Mouse (Mus musculus) layer of hippocampus, adult 9-11 months (tissue): ENCODE data around the gene Elmo1.
A peak's percentile ranks its signal among the peaks of the same experiment; 100 is the strongest.

Experiments
- DNase-seq: peaks from one replicate; pipeline ENCODE4 v3.0.0; 2022

Gene Elmo1

GRCm38 (mm10) chr13:20090133-20090710 lies at the start of gene Elmo1:
Gene Elmo1, plus strand, starts transcription at chr13:20090596.
- peak; percentile 69 for DNase-seq

GRCm38 (mm10) chr13:20041169-20041830 lies 49.1 kb upstream of the Elmo1 start:
- peak; percentile 55 for DNase-seq

- DNase-seq: no peak
Observed at GRCm38 (mm10) chr13:20042856-20043255, 47.5 kb upstream of the Elmo1 start.

- no peak for DNase-seq
Observed at GRCm38 (mm10) chr13:20045350-20045749, 45.0 kb upstream of the Elmo1 start.

DNA sequence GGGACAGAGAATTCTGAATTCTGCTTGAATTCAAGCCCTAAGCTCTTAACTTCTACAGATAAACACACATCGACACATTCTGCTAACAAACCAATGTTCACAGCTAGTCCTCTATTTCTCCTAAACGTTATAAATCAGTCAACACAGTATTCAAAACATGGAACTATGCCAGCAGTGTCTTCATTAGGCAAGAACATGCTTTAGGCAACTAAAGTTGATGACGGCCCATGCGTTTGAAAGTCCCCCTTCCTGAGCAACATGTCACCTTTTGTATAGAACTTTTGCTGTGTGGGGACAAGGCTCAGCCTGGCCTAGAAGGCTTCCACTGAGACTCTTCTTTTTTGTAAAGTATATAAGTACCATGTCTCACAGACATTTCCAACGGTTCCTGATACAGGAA lies 44.6 kb upstream of the Elmo1 start:
- DNase-seq: no peak

DNA sequence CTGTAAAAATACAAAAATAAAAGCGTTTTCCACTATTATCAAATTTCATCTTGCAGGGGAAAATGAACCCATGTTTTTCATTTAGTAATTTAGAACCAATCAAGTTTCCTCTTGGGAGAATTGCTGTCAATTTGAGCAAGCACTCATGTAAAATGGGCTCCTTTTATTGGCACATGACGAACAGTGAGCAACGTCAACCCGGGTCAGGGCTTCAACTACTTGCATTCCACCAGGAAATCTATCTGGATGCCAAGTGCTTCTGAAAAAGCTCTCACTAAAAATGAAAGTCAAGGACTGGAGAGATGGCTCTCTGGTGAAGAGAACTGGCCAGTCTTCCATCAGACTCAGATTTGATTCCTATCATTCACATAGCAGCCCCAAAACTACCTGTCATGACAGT lies 44.0 kb upstream of the Elmo1 start:
- no peak for DNase-seq

GRCm38 (mm10) chr13:20047926-20048836 lies 42.2 kb upstream of the Elmo1 start:
- no peak for DNase-seq

- no peak for DNase-seq
Observed at GRCm38 (mm10) chr13:20048837-20049160, 41.6 kb upstream of the Elmo1 start.

DNA sequence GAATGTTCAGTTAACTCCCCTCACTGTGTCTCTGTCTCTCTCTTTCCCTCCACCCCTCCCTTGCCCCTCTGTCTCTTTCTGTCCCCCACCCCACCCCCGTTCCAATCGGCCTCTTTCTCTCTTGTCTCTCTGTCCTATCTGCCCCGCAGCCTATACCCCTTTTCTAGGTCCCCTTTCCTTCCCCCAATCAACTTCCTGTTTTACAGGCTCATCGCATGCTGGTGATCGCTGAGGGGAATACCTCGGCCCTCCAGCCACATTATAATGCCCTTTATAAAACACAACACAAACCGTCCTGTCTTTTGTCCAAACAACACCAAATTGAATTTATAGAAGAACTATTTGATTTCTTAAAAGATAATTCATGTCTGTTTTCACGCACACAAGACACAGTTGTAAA lies 40.7 kb upstream of the Elmo1 start:
- no peak for DNase-seq

- no peak for DNase-seq
Observed at GRCm38 (mm10) chr13:20050149-20050548, 40.2 kb upstream of the Elmo1 start.

DNA sequence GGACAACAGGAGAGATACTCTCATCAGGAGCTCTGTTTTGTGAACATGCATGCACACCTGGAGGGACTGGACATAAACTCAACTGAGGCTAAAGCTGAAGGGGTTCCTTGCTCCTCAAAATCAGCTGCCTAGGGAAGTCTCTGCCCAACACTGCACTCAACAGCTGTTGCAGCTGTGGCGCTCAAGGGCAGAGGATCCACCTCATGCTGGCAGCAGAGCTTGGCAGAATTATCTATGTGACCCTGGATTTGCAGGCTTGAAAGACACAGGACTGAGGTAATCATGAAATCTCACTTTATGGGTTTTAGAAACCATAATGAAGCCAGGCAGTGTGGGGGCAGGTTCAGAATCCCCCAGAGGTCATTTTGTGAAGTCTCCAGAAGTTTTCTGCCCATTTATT lies 32.5 kb upstream of the Elmo1 start:
- no peak for DNase-seq

DNA sequence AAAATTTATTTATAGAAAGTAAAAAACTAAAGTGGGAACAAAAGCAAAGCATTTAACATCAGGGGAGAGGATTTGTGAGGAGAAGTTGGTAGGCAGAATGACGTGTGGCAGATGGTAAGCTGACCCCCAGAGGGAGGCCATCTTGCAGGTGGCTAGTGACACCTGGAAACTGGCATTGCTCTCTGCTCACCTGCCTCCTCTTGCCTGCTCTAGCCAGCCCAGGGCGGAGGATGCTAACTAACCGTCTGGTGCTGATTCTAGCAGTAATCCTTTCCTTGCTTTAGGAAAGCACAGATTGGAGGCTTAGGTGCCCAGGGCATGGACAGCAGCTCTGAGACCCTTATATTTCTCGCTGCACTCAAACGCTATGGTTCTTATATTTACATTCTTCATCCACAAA lies 29.4 kb upstream of the Elmo1 start:
- DNase-seq: no peak

GRCm38 (mm10) chr13:20063331-20063730 lies 27.1 kb upstream of the Elmo1 start:
- DNase-seq: no peak

DNA sequence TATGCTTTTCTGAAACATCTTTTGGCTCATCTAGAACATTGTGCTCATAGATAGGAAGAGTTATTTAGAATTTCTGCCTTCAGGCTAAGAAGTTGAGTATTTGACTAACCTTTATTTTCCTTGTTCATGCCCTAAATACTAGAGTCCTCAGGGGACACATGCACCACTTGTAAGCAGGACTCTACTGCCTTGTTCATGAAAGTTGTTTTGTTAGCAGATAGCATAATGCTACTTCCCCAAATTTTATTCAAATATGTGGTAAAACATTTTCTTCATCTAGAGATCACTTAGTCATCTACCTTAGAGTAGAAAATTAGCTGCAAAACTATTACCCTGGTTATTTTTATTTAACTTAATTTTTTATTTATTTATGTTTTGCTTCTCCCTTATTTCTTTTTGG lies 18.4 kb upstream of the Elmo1 start:
- no peak for DNase-seq

DNA sequence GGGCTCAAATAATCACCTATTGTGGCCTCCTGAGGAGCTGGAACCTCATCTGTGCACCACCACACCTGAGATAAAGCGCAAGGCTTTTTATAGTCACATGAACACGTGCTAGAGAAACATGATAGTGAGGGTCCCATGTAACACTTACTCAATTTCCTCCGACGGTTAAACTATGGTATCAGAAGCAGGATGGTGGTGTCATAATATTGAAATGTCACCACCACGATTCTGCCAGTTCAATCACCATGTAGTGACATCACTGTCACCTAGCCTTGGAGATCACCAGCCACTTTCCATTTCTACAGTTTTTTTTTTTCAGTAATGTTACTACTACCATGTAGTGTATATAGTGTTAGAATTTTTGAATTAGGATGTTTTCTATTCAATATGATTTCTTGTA lies 17.4 kb upstream of the Elmo1 start:
- DNase-seq: no peak

GRCm38 (mm10) chr13:20076521-20076920 lies 13.9 kb upstream of the Elmo1 start:
- no peak for DNase-seq

DNA sequence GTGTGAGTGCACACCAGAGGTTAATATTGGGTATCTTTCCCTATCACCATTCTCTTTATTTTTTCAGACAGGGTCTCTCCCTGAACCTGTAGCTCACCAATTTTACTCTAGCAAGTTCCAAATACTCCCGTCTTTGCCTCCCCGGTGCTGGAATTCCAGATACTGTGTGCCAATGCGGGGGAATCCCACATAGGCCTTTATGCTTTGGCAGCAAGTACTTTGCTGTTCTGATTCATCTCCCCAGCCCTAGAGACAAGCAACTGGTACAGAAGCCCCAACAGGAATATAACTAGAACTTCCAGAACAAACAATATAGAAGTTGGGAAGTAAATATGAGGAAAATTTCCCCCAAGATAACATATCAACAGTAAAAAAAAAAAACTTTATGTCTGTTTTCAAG lies 13.2 kb upstream of the Elmo1 start:
- no peak for DNase-seq

- DNase-seq: peak; percentile 28
Observed at GRCm38 (mm10) chr13:20090711-20091603, 561 bp downstream of the Elmo1 start.

DNA sequence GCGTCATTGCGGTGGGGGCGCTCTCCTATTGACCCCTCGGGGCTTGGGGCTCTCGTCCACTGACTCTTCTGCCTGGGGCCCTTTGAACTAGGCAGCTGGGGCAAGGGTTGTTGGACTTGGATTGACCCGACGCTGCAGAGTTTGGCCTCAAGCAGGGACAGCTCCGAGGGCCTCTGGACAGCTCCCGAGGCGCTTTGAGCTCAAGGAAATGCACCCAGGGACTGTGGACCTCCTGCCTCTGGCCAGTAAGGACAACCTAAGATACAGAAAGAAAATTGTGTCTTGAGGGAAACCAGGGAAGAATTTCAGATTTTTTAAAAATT lies 1.2 kb downstream of the Elmo1 start:
- DNase-seq: no peak

- no peak for DNase-seq
Observed at GRCm38 (mm10) chr13:20092301-20092700, 1.9 kb downstream of the Elmo1 start.

DNA sequence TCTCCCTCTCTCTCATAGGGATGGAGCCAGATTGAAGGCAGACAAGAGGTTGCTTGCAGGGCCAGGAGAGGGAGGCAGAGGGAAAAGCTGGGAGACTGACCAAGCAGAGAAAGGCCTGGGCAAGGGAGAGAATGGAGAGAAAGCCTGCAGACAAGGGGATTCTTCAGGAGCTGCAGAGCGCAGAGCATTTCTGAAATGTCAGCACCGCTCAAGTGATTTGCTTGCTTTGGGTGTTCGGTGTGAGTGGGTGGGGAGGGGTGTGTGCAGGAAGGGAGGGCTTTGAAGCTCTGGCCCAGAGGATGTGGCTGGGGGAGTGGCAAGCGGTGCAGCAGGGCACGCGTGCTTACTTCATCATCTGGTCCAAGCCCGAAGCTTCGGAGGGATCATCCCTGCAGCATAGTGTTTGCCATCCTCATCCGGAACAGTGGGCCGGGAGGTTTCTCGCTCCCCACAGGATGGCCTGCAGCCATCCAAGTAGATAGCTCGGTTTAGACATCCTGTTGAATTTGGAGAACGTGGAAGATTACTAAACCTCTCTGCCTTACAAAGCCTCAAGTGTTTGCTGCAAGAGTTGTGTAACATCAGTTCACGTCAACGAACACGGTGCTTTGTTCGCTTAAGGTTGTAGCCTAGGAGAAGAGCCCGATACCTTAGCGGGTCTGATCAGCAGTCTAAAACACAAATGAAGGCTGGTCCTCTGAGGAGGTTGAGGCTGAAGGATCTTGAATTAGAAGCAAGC lies 3.1 kb downstream of the Elmo1 start:
- DNase-seq: no peak

DNA sequence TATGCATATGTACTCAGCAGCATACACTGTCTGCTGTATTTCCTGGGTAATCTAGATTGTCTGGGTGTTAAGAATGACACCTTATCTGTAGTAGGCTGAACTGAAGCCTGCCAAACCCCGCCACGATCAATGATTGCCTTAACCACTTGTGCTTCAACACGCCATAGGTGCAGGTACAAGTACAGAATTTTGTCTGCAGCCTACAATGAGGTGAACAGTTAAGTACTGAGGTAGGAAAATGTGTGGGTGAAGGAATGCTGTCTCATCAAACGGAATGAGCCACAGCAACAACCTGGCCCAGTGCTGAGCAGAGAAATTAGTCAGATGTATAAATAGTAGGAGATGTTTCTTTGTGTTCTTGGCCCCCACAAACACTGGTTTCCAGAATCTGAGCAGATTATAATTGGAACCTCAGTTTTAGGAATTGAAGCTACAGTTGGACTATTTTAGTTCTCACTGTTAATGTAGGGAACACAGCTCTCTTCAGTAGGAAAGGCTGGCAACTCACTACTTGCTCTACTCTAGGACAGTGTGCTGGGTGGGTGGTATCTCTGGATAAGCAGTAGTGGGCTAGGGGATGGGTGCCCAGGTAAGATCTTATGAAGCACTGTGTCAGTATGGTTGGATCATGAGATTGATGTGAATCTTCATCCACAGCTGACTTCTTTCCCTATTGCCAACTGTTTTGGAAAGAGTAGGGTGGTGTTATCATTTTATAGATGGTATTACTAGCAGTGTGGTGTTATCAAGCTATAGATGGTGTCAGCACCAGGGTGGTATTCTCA lies 4.7 kb downstream of the Elmo1 start:
- peak; percentile 35 for DNase-seq
